Mouse (Mus musculus) midbrain, embryonic 14.5 days (tissue): Measurements from ENCODE around the gene Calml4. TPM values are rescaled to one million over a fixed set of nuclear protein-coding genes. Genes with fewer than 3 reads are reported as not detected.
"Not testable (repeated sequence)": the region's sequence is repeated elsewhere in the genome, so short reads cannot be mapped to it uniquely, and the experiment has no call there.

Experiments
- ATAC-seq: fragments of 200-750 bp; cut with Nextera tagmentation; 2 replicates; pipeline ENCODE4 v1.8.0; 2017; ENCODE audit warnings: moderate number of reproducible peaks, moderate library complexity; ENCODE audit not compliant: low FRiP score, low TSS enrichment
- DNase-seq: peaks from one replicate; pipeline ENCODE4 v3.0.0-alpha.2; 2015
- H3K27ac ChIP-seq: fragments of 300-500 bp; sonication (generic); replicated peaks from 2 replicates; pipeline ENCODE4 v1.5.1; 2014; ENCODE audit warnings: mild to moderate bottlenecking, low read depth, low read length, moderate library complexity
- H3K27me3 ChIP-seq: fragments of 300-500 bp; sonication (generic); 2 replicates; pipeline ENCODE4 v1.6.1; 2014; ENCODE audit warnings: low read length, control low read depth, mixed read lengths; ENCODE audit not compliant: control insufficient read depth, insufficient read depth
- H3K36me3 ChIP-seq: fragments of 300-500 bp; sonication (generic); 2 replicates; pipeline ENCODE4 v1.6.1; 2014; ENCODE audit warnings: low read length, control low read depth; ENCODE audit not compliant: control insufficient read depth, insufficient read depth
- H3K4me1 ChIP-seq: fragments of 300-500 bp; sonication (generic); 2 replicates; pipeline ENCODE4 v1.6.1; 2014; ENCODE audit warnings: mild to moderate bottlenecking, antibody characterized with exemption, low read length, control low read depth; ENCODE audit not compliant: control insufficient read depth, insufficient read depth
- H3K4me2 ChIP-seq: fragments of 300-500 bp; sonication (generic); 2 replicates; pipeline ENCODE4 v1.6.1; 2014; ENCODE audit warnings: mild to moderate bottlenecking, low read length, moderate library complexity
- H3K4me3 ChIP-seq: fragments of 300-500 bp; sonication (generic); replicated peaks from 2 replicates; pipeline ENCODE4 v1.5.1; 2014; ENCODE audit warnings: low read depth, low read length
- H3K9ac ChIP-seq: fragments of 300-500 bp; sonication (generic); replicated peaks from 2 replicates; pipeline ENCODE4 v1.6.1; 2014; ENCODE audit warnings: mild to moderate bottlenecking, low read length, moderate library complexity
- H3K9me3 ChIP-seq: fragments of 300-500 bp; sonication (generic); 2 replicates; pipeline ENCODE4 v1.6.1; 2016; ENCODE audit warnings: low read length, control low read depth, mixed read lengths; ENCODE audit not compliant: control insufficient read depth
- WGBS: fragments of 180-500 bp; shearing (Covaris S2); extraction: QIAGEN DNeasy Blood & Tissue Kit; methylation state at CpG from one replicate; pipeline ENCODE4 v1.1.7; 2014; 5-methylcytosine and 5-hydroxymethylcytosine counted together
- polyA plus RNA-seq: library from polyadenylated mRNA; unstranded; fragments of >200 nt; fragmentation: Nextera tagmentation; extraction: Ambion mirVana; gene quantifications from 2 replicates; pipeline ENCODE4 v1.2.1, GENCODE M21; 2014

The Calml4 gene
- polyA plus RNA-seq, 1 experiment from 2014 or later = 7.1 TPM

- H3K9ac ChIP-seq = no peak overlapping the region
- H3K9me3 ChIP-seq = no peaks in the 10 kb centered on the region
- no peak overlapping the region for H3K4me2 ChIP-seq
- no peak for ATAC-seq
- no peak for DNase-seq
- 0 out of 2 replicates have a peak overlapping the region, but pooled peaks have one; percentile 8 for H3K27ac ChIP-seq
- 67% methylated on average over 8 of the region's 8 CpGs for WGBS
- H3K4me1 ChIP-seq = peaks cover 4% of the 10 kb centered on the region
- H3K36me3 ChIP-seq = no peaks in the 10 kb centered on the region
- H3K4me3 ChIP-seq = no peak overlapping the region
- H3K27me3 ChIP-seq = no peaks in the 10 kb centered on the region
Observed at GRCm38 (mm10) chr9:62858266-62859019, 563 bp downstream of the Calml4 start.

GRCm38 (mm10) chr9:62860102-62860501 lies 2.2 kb downstream of the Calml4 start:
- not testable (repeated sequence) for H3K4me3 ChIP-seq, H3K9me3 ChIP-seq, DNase-seq, H3K4me2 ChIP-seq, H3K27me3 ChIP-seq, H3K9ac ChIP-seq, H3K36me3 ChIP-seq, H3K4me1 ChIP-seq, H3K27ac ChIP-seq, ATAC-seq
- 80% methylated on average over 6 of the region's 7 CpGs for WGBS

GRCm38 (mm10) chr9:62860866-62861265 lies 3.0 kb downstream of the Calml4 start:
- no peak for ATAC-seq
- no peak overlapping the region for H3K27ac ChIP-seq
- no peak for DNase-seq
- no peaks in the 10 kb centered on the region for H3K9me3 ChIP-seq
- H3K4me1 ChIP-seq = peaks cover 4% of the 10 kb centered on the region
- H3K36me3 ChIP-seq = no peaks in the 10 kb centered on the region
- H3K4me2 ChIP-seq = no peak overlapping the region
- WGBS = 44% methylated on average over 4 of the region's 4 CpGs
- H3K27me3 ChIP-seq = no peaks in the 10 kb centered on the region
- H3K4me3 ChIP-seq = no peak overlapping the region
- H3K9ac ChIP-seq = no peak overlapping the region

- not testable (repeated sequence) for H3K27ac ChIP-seq, H3K9me3 ChIP-seq, H3K4me1 ChIP-seq, H3K4me3 ChIP-seq, H3K9ac ChIP-seq, H3K4me2 ChIP-seq, ATAC-seq, H3K36me3 ChIP-seq, H3K27me3 ChIP-seq, DNase-seq
- 94% methylated on average over 4 of the region's 4 CpGs for WGBS
Observed at GRCm38 (mm10) chr9:62869236-62869635, 11.4 kb downstream of the Calml4 start.

- Histone ChIP-seq H3K27me3 (no peaks in the 10 kb centered on the region), H3K36me3 (no peaks in the 10 kb centered on the region), H3K27ac (no peak overlapping the region), H3K4me1 (no peaks in the 10 kb centered on the region), H3K4me3 (no peak overlapping the region), H3K9me3 (no peaks in the 10 kb centered on the region), H3K9ac (no peak overlapping the region), H3K4me2 (no peak overlapping the region)
- ATAC-seq (no peak), DNase-seq (no peak)
Observed at GRCm38 (mm10) chr9:62870728-62871127, 12.8 kb downstream of the Calml4 start.

GRCm38 (mm10) chr9:62876966-62877616 lies 19.2 kb downstream of the Calml4 start:
- Histone ChIP-seq H3K4me1 (no peaks in the 10 kb centered on the region), H3K9ac (no peak overlapping the region), H3K4me3 (no peak overlapping the region), H3K4me2 (no peak overlapping the region), H3K27me3 (no peaks in the 10 kb centered on the region), H3K36me3 (peaks cover 20% of the 10 kb centered on the region), H3K9me3 (no peaks in the 10 kb centered on the region), H3K27ac (no peak overlapping the region)
- DNase-seq (no peak), ATAC-seq (no peak)
- 89% methylated on average over 7 of the region's 7 CpGs for WGBS

- Histone ChIP-seq H3K27me3 (no peaks in the 10 kb centered on the region), H3K4me1 (no peaks in the 10 kb centered on the region), H3K27ac (no peak overlapping the region), H3K9ac (no peak overlapping the region), H3K9me3 (no peaks in the 10 kb centered on the region), H3K36me3 (peaks cover 26% of the 10 kb centered on the region), H3K4me3 (no peak overlapping the region), H3K4me2 (no peak overlapping the region)
- WGBS = 84% methylated on average over 2 of the region's 2 CpGs
- ATAC-seq = no peak
- DNase-seq = no peak
Observed at GRCm38 (mm10) chr9:62877825-62878224, 19.9 kb downstream of the Calml4 start.

GRCm38 (mm10) chr9:62881871-62882270 lies 24.0 kb downstream of the Calml4 start:
- DNase-seq (no peak), ATAC-seq (no peak)
- Histone ChIP-seq H3K4me1 (no peaks in the 10 kb centered on the region), H3K4me3 (no peak overlapping the region), H3K27ac (no peak overlapping the region), H3K9ac (no peak overlapping the region), H3K4me2 (no peak overlapping the region), H3K27me3 (no peaks in the 10 kb centered on the region), H3K9me3 (no peaks in the 10 kb centered on the region), H3K36me3 (peaks cover 58% of the 10 kb centered on the region)
- 87% methylated on average over 12 of the region's 12 CpGs for WGBS

- DNase-seq (no peak), ATAC-seq (no peak)
- H3K4me2 ChIP-seq = no peak overlapping the region
- no peak overlapping the region for H3K4me3 ChIP-seq
- no peaks in the 10 kb centered on the region for H3K4me1 ChIP-seq
- no peaks in the 10 kb centered on the region for H3K9me3 ChIP-seq
- H3K27me3 ChIP-seq = no peaks in the 10 kb centered on the region
- 79% methylated on average over 1 of the region's 1 CpGs for WGBS
- H3K27ac ChIP-seq = no peak overlapping the region
- H3K9ac ChIP-seq = no peak overlapping the region
- peaks cover 40% of the 10 kb centered on the region for H3K36me3 ChIP-seq
Observed at GRCm38 (mm10) chr9:62894486-62894885, 36.6 kb downstream of the Calml4 start.
